Mouse (Mus musculus) liver, postnatal 0 days (tissue): ENCODE results near the gene Dnmt3b.

ENCODE experiments used
- CTCF ChIP-seq: sonication (generic); IDR thresholded peaks from 2 replicates; pipeline ENCODE4 v1.5.1; 2016; ENCODE audit warnings: antibody characterized with exemption, low read depth
- EP300 ChIP-seq: IDR thresholded peaks from 2 replicates; pipeline ENCODE4 v1.6.1; 2016; ENCODE audit warnings: antibody characterized with exemption, low read depth, mild to moderate bottlenecking

GRCm38 (mm10) chr2:153723098-153723497, 73.8 kb downstream of the Dnmt3b start:
- TF ChIP-seq CTCF = no peak
- no peak for TF ChIP-seq EP300
